Mouse (Mus musculus) heart, postnatal 0 days (tissue): ENCODE measurements at regions not wholly inside any gene's neighbourhood (a gene's known extent, or its start where the extent isn't known, plus 50 kb on each side); places are given as distances from the start of the nearest gene placed in this dataset.

ENCODE experiments used
- ATAC-seq: fragments of 200-750 bp; cut with Nextera tagmentation; 2 replicates; pipeline ENCODE4 v1.8.0; 2017; ENCODE audit warnings: low read depth, moderate number of reproducible peaks, moderate library complexity; ENCODE audit not compliant: insufficient read depth
- DNase-seq: peaks from one replicate; pipeline ENCODE4 v3.0.0-alpha.2; 2016; ENCODE audit warnings: low spot score
- H3K27ac ChIP-seq: fragments of 300-500 bp; sonication (generic); 2 replicates; pipeline ENCODE4 v1.5.1; 2014; ENCODE audit warnings: low read depth, mild to moderate bottlenecking
- H3K27me3 ChIP-seq: fragments of 300-500 bp; sonication (generic); 2 replicates; pipeline ENCODE4 v1.6.1; 2014; ENCODE audit warnings: low read length, mixed read lengths; ENCODE audit not compliant: control insufficient read depth, insufficient read depth
- H3K36me3 ChIP-seq: fragments of 300-500 bp; sonication (generic); replicated peaks from 2 replicates; pipeline ENCODE4 v1.6.1; 2014; ENCODE audit warnings: low read length, mixed read lengths; ENCODE audit not compliant: control insufficient read depth, insufficient read depth
- H3K4me1 ChIP-seq: fragments of 300-500 bp; sonication (generic); 2 replicates; pipeline ENCODE4 v1.6.1; 2014; ENCODE audit warnings: antibody characterized with exemption; ENCODE audit not compliant: control insufficient read depth, insufficient read depth
- H3K4me2 ChIP-seq: fragments of 300-500 bp; sonication (generic); 2 replicates; pipeline ENCODE4 v1.6.1; 2014; ENCODE audit warnings: low read depth, mild to moderate bottlenecking, low read length, moderate library complexity
- H3K4me3 ChIP-seq: fragments of 300-500 bp; sonication (generic); 2 replicates; pipeline ENCODE4 v1.5.1; 2014; ENCODE audit warnings: low read depth, low read length
- H3K9ac ChIP-seq: fragments of 300-500 bp; sonication (generic); replicated peaks from 2 replicates; pipeline ENCODE4 v1.6.1; 2014; ENCODE audit warnings: low read depth, low read length, mixed read lengths
- H3K9me3 ChIP-seq: fragments of 300-500 bp; sonication (generic); replicated peaks from 2 replicates; pipeline ENCODE4 v1.6.1; 2016; ENCODE audit warnings: low read length; ENCODE audit not compliant: control insufficient read depth
- CTCF ChIP-seq: IDR thresholded peaks from 2 replicates; pipeline ENCODE4 v1.5.1; 2016; ENCODE audit warnings: antibody characterized with exemption, control low read depth, low read depth
- EP300 ChIP-seq: IDR thresholded peaks from 2 replicates; pipeline ENCODE4 v1.6.1; 2016; ENCODE audit warnings: antibody characterized with exemption, low read depth
- WGBS: fragments of 180-500 bp; shearing (Covaris S2); extraction: QIAGEN DNeasy Blood & Tissue Kit; methylation state at CpG from one replicate; pipeline ENCODE4 v1.1.7; 2014; 5-methylcytosine and 5-hydroxymethylcytosine counted together

- no peak for ATAC-seq
- WGBS = 62% methylated on average over 2 of the region's 2 CpGs
Observed at GRCm38 (mm10) chr11:48427423-48427822, 372.7 kb upstream of the Rack1 start.

GRCm38 (mm10) chr11:48426446-48426845 is 373.7 kb upstream of the Rack1 start:
- no peaks in the 10 kb centered on the region for H3K4me1 ChIP-seq
- no peak overlapping the region for H3K4me3 ChIP-seq
- no peaks in the 10 kb centered on the region for H3K27me3 ChIP-seq
- H3K9me3 ChIP-seq = no peaks in the 10 kb centered on the region
- no peak for DNase-seq
- H3K9ac ChIP-seq = no peak overlapping the region
- WGBS = 61% methylated on average over 1 of the region's 1 CpGs
- ATAC-seq = no peak
- TF ChIP-seq EP300 (no peak), CTCF (no peak)
- no peak overlapping the region for H3K27ac ChIP-seq
- H3K36me3 ChIP-seq = no peaks in the 10 kb centered on the region
- H3K4me2 ChIP-seq = no peak overlapping the region

More at GRCm38 (mm10) chr11:48427423-48427822, 372.7 kb upstream of the Rack1 start:
- no peak for TF ChIP-seq CTCF
- no peak for TF ChIP-seq EP300
- no peak for DNase-seq
- Histone ChIP-seq H3K27me3 (no peaks in the 10 kb centered on the region), H3K9ac (no peak overlapping the region), H3K4me2 (no peak overlapping the region), H3K4me1 (no peaks in the 10 kb centered on the region), H3K4me3 (no peak overlapping the region), H3K9me3 (no peaks in the 10 kb centered on the region), H3K36me3 (no peaks in the 10 kb centered on the region), H3K27ac (no peak overlapping the region)

GRCm38 (mm10) chr11:48418066-48418756 is 381.9 kb upstream of the Rack1 start:
- Histone ChIP-seq H3K4me2 (no peak overlapping the region), H3K27me3 (no peaks in the 10 kb centered on the region), H3K4me3 (no peak overlapping the region), H3K9me3 (no peaks in the 10 kb centered on the region), H3K4me1 (no peaks in the 10 kb centered on the region), H3K36me3 (no peaks in the 10 kb centered on the region), H3K27ac (no peak overlapping the region), H3K9ac (no peak overlapping the region)
- TF ChIP-seq EP300 (no peak), CTCF (no peak)
- DNase-seq = no peak
- 86% methylated on average over 6 of the region's 6 CpGs for WGBS
- ATAC-seq = no peak

GRCm38 (mm10) chr11:48417615-48418014 is 382.5 kb upstream of the Rack1 start:
- H3K4me3 ChIP-seq = no peak overlapping the region
- H3K9me3 ChIP-seq = no peaks in the 10 kb centered on the region
- ATAC-seq = no peak
- WGBS = 70% methylated on average over 2 of the region's 2 CpGs
- H3K4me2 ChIP-seq = no peak overlapping the region
- no peak for DNase-seq
- TF ChIP-seq CTCF = no peak
- TF ChIP-seq EP300 = no peak
- no peak overlapping the region for H3K9ac ChIP-seq
- H3K36me3 ChIP-seq = no peaks in the 10 kb centered on the region
- no peaks in the 10 kb centered on the region for H3K27me3 ChIP-seq
- no peak overlapping the region for H3K27ac ChIP-seq
- H3K4me1 ChIP-seq = no peaks in the 10 kb centered on the region

GRCm38 (mm10) chr11:48398032-48398431 is 402.1 kb upstream of the Rack1 start:
- H3K9ac ChIP-seq = no peak overlapping the region
- TF ChIP-seq CTCF = no peak
- no peak for TF ChIP-seq EP300
- H3K4me3 ChIP-seq = no peak overlapping the region
- no peak overlapping the region for H3K4me2 ChIP-seq
- DNase-seq = no peak
- H3K36me3 ChIP-seq = no peaks in the 10 kb centered on the region
- H3K27ac ChIP-seq = no peak overlapping the region
- WGBS = 68% methylated on average over 2 of the region's 2 CpGs
- no peak for ATAC-seq
- no peaks in the 10 kb centered on the region for H3K9me3 ChIP-seq
- H3K27me3 ChIP-seq = no peaks in the 10 kb centered on the region
- H3K4me1 ChIP-seq = no peaks in the 10 kb centered on the region

- no peak for TF ChIP-seq EP300
- no peak for TF ChIP-seq CTCF
Observed at GRCm38 (mm10) chr11:48381489-48381888, 392.7 kb upstream of the Sgcd start.

More at GRCm38 (mm10) chr11:48381489-48381888, 392.7 kb upstream of the Sgcd start:
- H3K4me2 ChIP-seq = no peak overlapping the region
- WGBS = 67% methylated on average over 4 of the region's 4 CpGs
- H3K4me1 ChIP-seq = no peaks in the 10 kb centered on the region
- ATAC-seq (no peak), DNase-seq (no peak)
- H3K27ac ChIP-seq = no peak overlapping the region
- H3K9ac ChIP-seq = no peak overlapping the region
- H3K36me3 ChIP-seq = no peaks in the 10 kb centered on the region
- H3K4me3 ChIP-seq = no peak overlapping the region
- no peaks in the 10 kb centered on the region for H3K27me3 ChIP-seq
- no peaks in the 10 kb centered on the region for H3K9me3 ChIP-seq
